Mouse (Mus musculus) ES-Bruce4 (cell line): ENCODE measurements around the gene Depdc7. TPM values are rescaled to one million over a fixed set of nuclear protein-coding genes. Genes with fewer than 3 reads are reported as not detected.

ENCODE experiments used
- H3K27ac ChIP-seq: 2 replicates; pipeline ENCODE4 v1.5.1; 2012; ENCODE audit warnings: low read length, inconsistent platforms; ENCODE audit not compliant: insufficient read depth
- H3K27me3 ChIP-seq: 2 replicates; pipeline ENCODE4 v1.6.1; 2012; ENCODE audit warnings: mild to moderate bottlenecking, low read length, inconsistent platforms; ENCODE audit not compliant: control insufficient read depth, poor library complexity, insufficient read depth, severe bottlenecking
- H3K36me3 ChIP-seq: 2 replicates; pipeline ENCODE4 v1.6.1; 2012; ENCODE audit warnings: inconsistent platforms, mild to moderate bottlenecking, low read length, moderate library complexity; ENCODE audit not compliant: control insufficient read depth, poor library complexity, insufficient read depth, severe bottlenecking
- H3K4me1 ChIP-seq: one replicate; pipeline ENCODE4 v1.8.1; 2011; ENCODE audit warnings: low read length; ENCODE audit not compliant: control insufficient read depth, insufficient read depth
- H3K4me3 ChIP-seq: 2 replicates; pipeline ENCODE4 v1.5.1; 2011; ENCODE audit warnings: low read depth, mild to moderate bottlenecking, low read length
- H3K9ac ChIP-seq: 2 replicates; pipeline ENCODE4 v1.6.1; 2012; ENCODE audit warnings: low read depth, mild to moderate bottlenecking, inconsistent platforms; ENCODE audit not compliant: poor library complexity, severe bottlenecking
- H3K9me3 ChIP-seq: replicated peaks from 2 replicates; pipeline ENCODE4 v1.6.1; 2012; ENCODE audit warnings: mild to moderate bottlenecking, low read length, inconsistent platforms; ENCODE audit not compliant: control insufficient read depth, poor library complexity, insufficient read depth, severe bottlenecking
- CTCF ChIP-seq: IDR thresholded peaks from one replicate; pipeline ENCODE4 v1.8.1; 2011; ENCODE audit warnings: low read depth, low read length
- EP300 ChIP-seq: IDR thresholded peaks from 2 replicates; pipeline ENCODE4 v1.6.1; 2011; ENCODE audit warnings: low read depth, low read length; ENCODE audit not compliant: insufficient read depth
- POLR2A ChIP-seq: IDR thresholded peaks from one replicate; pipeline ENCODE4 v1.8.1; 2011; ENCODE audit warnings: low read length; ENCODE audit not compliant: insufficient read depth
- polyA plus RNA-seq: library from polyadenylated mRNA; stranded (reverse); fragments of >200 nt; gene quantifications from 2 replicates; pipeline ENCODE4 v1.2.4, GENCODE M21; 2011; ENCODE audit warnings: low read depth; ENCODE audit not compliant: missing spikeins, insufficient read depth, insufficient read length

Gene Depdc7
- polyA plus RNA-seq, 1 experiment: 8.0 TPM

DNA sequence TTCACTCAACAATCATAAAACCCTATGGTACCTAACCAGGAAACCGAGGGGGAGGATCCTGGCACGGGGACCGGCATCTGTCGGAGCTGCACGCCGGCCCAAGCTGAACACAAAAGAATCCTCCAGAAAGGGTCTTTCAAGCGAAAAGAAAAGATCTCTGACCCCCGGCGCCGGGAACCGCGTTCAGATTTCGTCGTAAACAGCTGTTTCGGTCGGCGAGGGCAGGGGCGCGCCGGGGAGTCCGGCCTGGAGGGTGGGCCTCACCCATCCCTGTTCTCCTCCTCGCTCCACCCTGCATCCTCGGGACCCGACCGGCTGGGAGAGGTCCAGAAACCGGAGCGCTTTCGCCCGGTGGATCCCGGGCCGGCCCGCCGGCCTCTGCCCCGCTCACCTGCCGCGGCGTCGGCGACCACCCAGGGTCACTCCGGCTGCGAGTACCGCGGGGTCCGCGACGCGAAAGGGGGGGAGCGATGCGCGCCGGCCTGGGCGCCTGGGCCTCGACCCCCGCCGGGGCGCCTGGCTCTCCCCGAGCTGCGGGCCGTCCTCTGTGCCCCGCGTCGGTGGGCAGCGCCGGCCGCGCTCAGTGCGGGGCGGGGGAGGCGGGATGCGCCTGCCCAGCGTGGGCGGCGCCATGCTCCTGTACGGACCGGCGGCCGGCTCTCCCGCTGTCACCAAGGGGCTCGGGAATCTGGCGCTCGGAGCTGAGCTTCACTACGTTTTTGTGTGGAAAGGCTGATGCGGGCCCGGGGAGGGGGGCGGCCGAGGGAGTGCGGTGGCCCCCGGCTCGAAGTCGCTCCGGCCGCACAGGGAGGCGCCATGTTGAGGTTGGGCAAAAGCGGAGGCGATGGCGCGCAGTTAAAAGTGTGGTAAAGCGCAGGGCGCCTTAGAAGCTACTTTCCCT lies 30.8 kb downstream of the Depdc7 start, which contains the start of gene Tcp11l1:
Gene Tcp11l1 (minus strand): TSS at position 585 of the 901 bp plus-strand sequence.
- H3K4me3 ChIP-seq: peak within 1 kb of the TSS; percentile 63
- no peaks in the 10 kb centered on the region for H3K4me1 ChIP-seq
- TF ChIP-seq CTCF (no peak), POLR2A (no peak), EP300 (no peak)
- no peaks in the 10 kb centered on the region for H3K27me3 ChIP-seq
- H3K27ac ChIP-seq: no peak within 1 kb of the TSS
- H3K9me3 ChIP-seq: no peaks in the 10 kb centered on the region
- peak within 1 kb of the TSS; percentile 89 for H3K9ac ChIP-seq
- H3K36me3 ChIP-seq: no peaks in the 10 kb centered on the region

DNA sequence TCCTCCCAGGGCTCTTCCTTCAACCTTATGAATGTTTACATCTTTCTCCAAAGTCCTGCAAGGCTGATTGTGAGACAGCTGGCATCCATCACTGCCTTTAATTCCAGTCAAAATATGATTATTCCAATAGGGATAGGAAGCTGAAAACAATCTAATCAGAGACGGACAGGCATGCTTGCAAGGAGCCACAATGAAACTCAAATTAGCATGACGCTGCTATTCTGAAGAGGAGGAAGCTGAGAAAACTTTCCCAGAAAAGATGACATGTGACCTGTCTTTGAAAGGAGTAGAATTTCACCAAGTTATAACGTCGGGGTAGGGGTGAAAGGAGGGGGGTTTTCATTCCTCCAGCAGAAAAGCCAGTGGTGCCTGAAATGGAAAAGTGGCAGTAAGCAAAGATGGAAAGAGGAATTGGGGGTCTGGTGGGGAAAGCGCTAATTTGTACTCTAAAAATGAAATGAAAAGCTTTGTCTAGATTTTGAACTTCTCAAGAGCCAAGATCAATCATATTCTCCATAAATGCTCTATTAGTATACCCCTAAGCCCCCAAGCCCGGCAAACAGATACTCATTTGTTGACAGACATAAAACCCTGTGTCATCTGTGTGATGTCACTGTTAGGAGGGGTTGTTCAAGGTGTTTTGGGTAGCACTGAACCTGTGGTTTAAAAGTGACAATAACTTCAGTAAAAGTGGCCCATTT lies 31.9 kb downstream of the Depdc7 start:
- Histone ChIP-seq H3K36me3 (no peaks in the 10 kb centered on the region), H3K4me3 (no peak overlapping the region), H3K27ac (no peak overlapping the region), H3K27me3 (no peaks in the 10 kb centered on the region), H3K9ac (no peak overlapping the region; the same call in 1 of the 2 replicates), H3K9me3 (no peaks in the 10 kb centered on the region), H3K4me1 (no peaks in the 10 kb centered on the region)
- TF ChIP-seq EP300 (no peak), POLR2A (no peak), CTCF (no peak)

DNA sequence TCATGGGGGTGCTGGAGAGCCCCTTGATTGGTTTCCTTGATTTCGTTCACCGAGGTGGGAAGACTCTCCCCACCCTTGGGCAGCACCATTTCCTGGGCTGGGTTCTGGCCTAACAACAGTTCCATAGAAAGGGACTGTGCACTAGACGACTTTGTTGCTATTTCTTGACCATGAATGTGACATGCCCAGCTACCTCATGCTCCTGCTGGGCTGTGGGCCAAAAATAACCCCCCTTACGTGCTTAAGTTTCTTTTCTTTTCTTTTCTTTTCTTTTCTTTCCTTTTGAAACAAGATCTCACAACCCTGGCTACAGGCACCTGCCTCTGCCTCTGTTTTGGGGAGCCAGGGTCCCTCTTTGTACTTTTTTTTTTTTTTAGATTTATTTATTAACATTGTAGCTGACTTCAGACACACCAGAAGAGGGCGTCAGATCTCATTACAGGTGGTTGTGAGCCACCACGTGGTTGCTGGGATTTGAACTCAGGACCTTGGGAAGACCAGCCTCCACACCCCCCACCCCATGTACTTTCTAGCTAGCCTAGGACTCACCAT lies 32.8 kb downstream of the Depdc7 start:
- Histone ChIP-seq H3K4me1 (no peaks in the 10 kb centered on the region), H3K27ac (no peak overlapping the region), H3K9me3 (no peaks in the 10 kb centered on the region)

DNA sequence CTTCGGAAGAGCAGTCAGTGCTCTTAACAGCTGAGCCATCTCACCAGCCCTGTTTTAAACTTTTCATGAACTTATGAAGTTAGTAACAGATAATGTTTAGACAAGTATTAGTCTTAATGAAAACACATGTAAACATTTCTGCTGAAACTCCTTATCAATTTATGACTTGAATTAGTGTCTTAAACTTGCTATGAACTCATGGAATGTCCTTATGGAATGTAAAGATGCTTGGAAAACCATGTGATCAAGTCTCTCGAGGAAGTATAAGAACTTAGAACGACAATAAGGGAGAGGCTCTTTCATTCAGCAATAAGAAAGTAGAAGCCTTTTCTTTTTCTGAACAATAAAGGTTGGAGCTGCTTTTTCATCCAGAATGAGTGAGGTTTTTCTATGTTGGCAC lies 38.3 kb downstream of the Depdc7 start:
- H3K4me3 ChIP-seq: no peak overlapping the region
- H3K9me3 ChIP-seq: no peaks in the 10 kb centered on the region
- no peak overlapping the region for H3K9ac ChIP-seq
- no peaks in the 10 kb centered on the region for H3K4me1 ChIP-seq
- H3K36me3 ChIP-seq: no peaks in the 10 kb centered on the region
- TF ChIP-seq EP300: no peak
- TF ChIP-seq POLR2A: no peak
- TF ChIP-seq CTCF: no peak
- no peaks in the 10 kb centered on the region for H3K27me3 ChIP-seq
- H3K27ac ChIP-seq: no peak overlapping the region

More for the DNA sequence above, 32.8 kb downstream of the Depdc7 start:
- no peaks in the 10 kb centered on the region for H3K27me3 ChIP-seq
- TF ChIP-seq CTCF (no peak), POLR2A (no peak), EP300 (no peak)
- no peak overlapping the region for H3K9ac ChIP-seq
- H3K36me3 ChIP-seq: no peaks in the 10 kb centered on the region
- H3K4me3 ChIP-seq: no peak overlapping the region

DNA sequence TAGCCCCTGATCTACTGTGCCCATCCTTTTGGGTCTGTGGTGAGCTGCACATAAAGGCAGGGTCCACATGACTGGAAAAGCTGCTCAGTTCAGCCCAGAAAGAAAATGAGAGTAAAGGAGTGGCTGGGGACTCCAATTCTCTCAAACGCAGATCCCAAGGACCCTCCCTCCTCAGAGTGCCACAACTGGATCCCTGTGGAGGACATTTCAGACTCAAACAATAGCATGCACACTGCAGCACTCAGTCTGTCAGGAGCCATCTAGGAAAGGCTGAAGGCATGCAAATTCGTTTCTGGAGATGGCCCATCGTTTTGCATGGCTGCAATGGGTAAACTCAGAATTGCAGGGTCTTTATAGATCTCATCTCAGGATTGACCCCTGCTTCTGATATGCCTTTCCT lies 39.5 kb downstream of the Depdc7 start:
- H3K36me3 ChIP-seq: no peaks in the 10 kb centered on the region

More for the DNA sequence above, 39.5 kb downstream of the Depdc7 start:
- Histone ChIP-seq H3K9me3 (no peaks in the 10 kb centered on the region), H3K9ac (no peak overlapping the region), H3K4me1 (no peaks in the 10 kb centered on the region), H3K27me3 (no peaks in the 10 kb centered on the region), H3K4me3 (no peak overlapping the region), H3K27ac (no peak overlapping the region)
- TF ChIP-seq EP300 (no peak), CTCF (no peak), POLR2A (no peak)
